In the genomic region with DNA sequence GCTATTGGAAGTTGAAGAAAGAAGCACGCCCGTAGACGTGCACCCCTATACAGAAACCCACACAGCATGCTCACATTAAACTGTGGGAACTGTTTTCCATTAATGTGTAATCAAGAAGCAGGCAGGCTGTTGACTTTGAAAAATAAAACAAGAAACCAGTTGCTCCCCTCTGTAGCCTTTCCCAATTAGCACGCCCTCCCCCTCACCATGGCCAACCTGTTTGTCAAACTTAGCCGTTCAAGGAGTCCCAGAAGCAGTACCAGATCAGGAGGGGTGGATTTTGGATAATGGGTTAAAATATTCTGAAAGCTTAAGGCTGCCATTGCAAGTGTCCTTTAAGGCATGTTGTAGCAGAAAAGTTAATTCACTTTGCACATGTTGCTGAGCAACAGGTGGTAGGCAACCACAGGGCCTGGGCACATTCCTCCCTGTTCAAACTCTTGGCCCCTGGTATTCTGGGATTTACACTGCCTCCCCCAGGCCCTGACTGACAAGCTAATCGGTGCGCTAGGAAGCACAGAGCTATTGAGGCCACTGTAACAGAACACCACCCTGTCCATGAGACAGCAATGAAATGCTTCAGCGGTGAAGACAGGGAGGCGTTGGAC, we compare ENCODE assay signal across 11 mouse cellular contexts.
A peak's percentile ranks its signal among the peaks of the same experiment; 100 is the strongest.
DNase-seq lines count a peak whose midpoint lies in the region; ATAC-seq and TF ChIP-seq lines count a peak whose summit lies in the region.
"Had no signal": no experiment of that assay in that cellular context is flagged by ENCODE, and none has a peak within 500 bp of the region (broad histone marks: within the 10 kb centered on the region; RNA-seq: fewer than 3 reads in every experiment).

No protein-coding gene starts in this region.

- H3K27ac ChIP-seq in hindbrain, embryonic 11.5 days (ENCODE audit: low read depth, low read length): no peak overlapping the region
- H3K27ac ChIP-seq in hindbrain, embryonic 12.5 days: no peak overlapping the region
- no peak overlapping the region for H3K27ac ChIP-seq in limb, embryonic 14.5 days (replicated peaks; ENCODE audit: low read depth, low read length)
- H3K27ac ChIP-seq: neural tube, embryonic 12.5 days had no signal

- 44% methylated on average over 9 of the region's 9 CpGs for WGBS in hindbrain, embryonic 11.5 days
- WGBS in hindbrain, embryonic 12.5 days: 39% methylated on average over 9 of the region's 9 CpGs
- WGBS in limb, embryonic 14.5 days: 9% methylated on average over 9 of the region's 9 CpGs

- H3K4me1 ChIP-seq in hindbrain, embryonic 11.5 days (replicated peaks; ENCODE audit: control insufficient read depth, insufficient read depth, low read length): no peaks in the 10 kb centered on the region; the same call in 1 of the 2 replicates
- H3K4me1 ChIP-seq in hindbrain, embryonic 12.5 days: peaks cover 10% of the 10 kb centered on the region; the same call in 1 of the 2 replicates
- peaks cover 11% of the 10 kb centered on the region for H3K4me1 ChIP-seq in limb, embryonic 14.5 days (ENCODE audit: control insufficient read depth, insufficient read depth, low read length)

- DNase-seq in hindbrain, embryonic 11.5 days (ENCODE audit: low spot score): peak; percentile 38
- peak; percentile 76 for DNase-seq in embryo, embryonic 11 days
- DNase-seq in heart, postnatal 10 days: peak; percentile 12 to 13
- DNase-seq in limb, embryonic 14.5 days (ENCODE audit: low spot score): peak; percentile 73
- DNase-seq in adrenal gland, adult 8-10 months: no peak
- no peak for DNase-seq in T-cell, adult 2 months (ENCODE audit: low spot score)
- no peak for DNase-seq in spleen, adult 12 weeks (ENCODE audit: low spot score)
- DNase-seq: cerebellum, adult 2 months had no signal

- intact Hi-C loops in heart, postnatal 10 days (cut with DNase I): no loop called here

- TF ChIP-seq POLR2A in limb, embryonic 14.5 days (IDR thresholded peaks at IDR 0.05; ENCODE audit: borderline replicate concordance, extremely low read depth, insufficient read depth, insufficient read length): no peak

- no peak overlapping the region for H3K4me2 ChIP-seq in hindbrain, embryonic 11.5 days (replicated peaks; ENCODE audit: low read depth, low read length)
- no peak overlapping the region for H3K4me2 ChIP-seq in hindbrain, embryonic 12.5 days (replicated peaks)
- H3K4me2 ChIP-seq in limb, embryonic 14.5 days (replicated peaks; ENCODE audit: low read depth, low read length, severe bottlenecking): no peak overlapping the region
- H3K4me2 ChIP-seq: neural tube, embryonic 12.5 days had no signal

- H3K4me3 ChIP-seq in hindbrain, embryonic 11.5 days (ENCODE audit: low read depth, low read length): no peak overlapping the region
- H3K4me3 ChIP-seq in hindbrain, embryonic 12.5 days: no peak overlapping the region
- no peak overlapping the region for H3K4me3 ChIP-seq in limb, embryonic 14.5 days (replicated peaks; ENCODE audit: low read length)
- H3K4me3 ChIP-seq: neural tube, embryonic 12.5 days had no signal

- no peak overlapping the region for H3K9ac ChIP-seq in hindbrain, embryonic 11.5 days (ENCODE audit: low read depth, low read length)
- no peak overlapping the region for H3K9ac ChIP-seq in hindbrain, embryonic 12.5 days
- H3K9ac ChIP-seq in limb, embryonic 14.5 days (ENCODE audit: low read depth, low read length, severe bottlenecking): no peak overlapping the region
- H3K9ac ChIP-seq: neural tube, embryonic 12.5 days had no signal

- ATAC-seq in hindbrain, embryonic 11.5 days (ENCODE audit: low FRiP score): no peak
- ATAC-seq in hindbrain, embryonic 12.5 days (ENCODE audit: low FRiP score): no peak
- peak; percentile 91 for ATAC-seq in limb, embryonic 14.5 days (ENCODE audit: low FRiP score, low read depth)
- ATAC-seq: intestine, embryonic 16.5 days had no signal

- H3K36me3 ChIP-seq in hindbrain, embryonic 11.5 days (ENCODE audit: control insufficient read depth, insufficient read depth, low read length): no peaks in the 10 kb centered on the region
- no peaks in the 10 kb centered on the region for H3K36me3 ChIP-seq in hindbrain, embryonic 12.5 days
- no peaks in the 10 kb centered on the region for H3K36me3 ChIP-seq in limb, embryonic 14.5 days (ENCODE audit: control insufficient read depth, insufficient read depth, low read length)
- H3K36me3 ChIP-seq: neural tube, embryonic 12.5 days had no signal

- H3K27me3 ChIP-seq in hindbrain, embryonic 11.5 days (ENCODE audit: control insufficient read depth, insufficient read depth, low read length): no peaks in the 10 kb centered on the region
- H3K27me3 ChIP-seq in hindbrain, embryonic 12.5 days: no peaks in the 10 kb centered on the region
- no peaks in the 10 kb centered on the region; the same call in 1 of the 2 replicates for H3K27me3 ChIP-seq in limb, embryonic 14.5 days (ENCODE audit: control insufficient read depth, insufficient read depth, low read length)
- H3K27me3 ChIP-seq: neural tube, embryonic 12.5 days had no signal

- no peaks in the 10 kb centered on the region for H3K9me3 ChIP-seq in hindbrain, embryonic 11.5 days (ENCODE audit: control insufficient read depth, low read length)
- H3K9me3 ChIP-seq in hindbrain, embryonic 12.5 days (replicated peaks): no peaks in the 10 kb centered on the region
- no peaks in the 10 kb centered on the region for H3K9me3 ChIP-seq in limb, embryonic 14.5 days (ENCODE audit: control insufficient read depth, low read length)
- H3K9me3 ChIP-seq: neural tube, embryonic 12.5 days had no signal

Comparison
In these comparisons a context has a peak if more than half of its experiments do, and no peak if none do; other contexts are left out.
1. DNase-seq: peak in hindbrain, embryonic 11.5 days (single experiment), embryo, embryonic 11 days (single experiment), heart, postnatal 10 days (2 of 2) and limb, embryonic 14.5 days (single experiment); none in adrenal gland, adult 8-10 months (single experiment), T-cell, adult 2 months (single experiment) and spleen, adult 12 weeks (single experiment).